Mouse (Mus musculus) left cerebral cortex, postnatal 10 days (tissue): ENCODE measurements at regions not wholly inside any gene's neighbourhood (a gene's known extent, or its start where the extent isn't known, plus 50 kb on each side); places are given as distances from the start of the nearest gene placed in this dataset.

Experiments used
- DNase-seq, 2 experiments: peaks; one replicate each; pipeline ENCODE4 v3.0.0; 2021 to 2022; ENCODE audit warnings: low spot score in 2 of 2, mixed read lengths in 1 of 2; ENCODE audit errors: extremely low spot score in 1 of 2
- intact Hi-C: fragments of 180-260 bp; cut with DNase I; formaldehyde crosslinking; loops from one replicate; pipeline ENCODE4 v1.15.1; 2025

DNA sequence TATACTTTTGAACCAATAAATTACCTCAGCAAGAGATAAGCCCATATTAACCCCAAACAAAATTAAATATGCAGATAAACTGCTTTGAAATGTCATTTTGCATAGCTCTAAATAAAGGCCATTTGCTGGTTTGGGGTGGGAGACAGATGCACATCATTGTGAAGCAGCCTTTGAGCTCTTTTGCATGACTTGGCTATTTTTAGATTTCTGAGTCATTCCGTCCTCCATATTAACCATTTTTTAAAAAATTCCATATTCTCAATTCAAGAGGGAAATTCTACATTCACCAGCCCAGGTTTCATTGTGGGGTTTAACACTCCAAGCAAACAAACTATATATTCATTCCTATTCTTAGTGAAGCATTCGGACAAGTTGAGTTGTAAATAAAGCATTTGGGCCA, 177.6 kb upstream of the Pde3a start:
- intact Hi-C loops, result no loop called here
- no peak for DNase-seq

DNA sequence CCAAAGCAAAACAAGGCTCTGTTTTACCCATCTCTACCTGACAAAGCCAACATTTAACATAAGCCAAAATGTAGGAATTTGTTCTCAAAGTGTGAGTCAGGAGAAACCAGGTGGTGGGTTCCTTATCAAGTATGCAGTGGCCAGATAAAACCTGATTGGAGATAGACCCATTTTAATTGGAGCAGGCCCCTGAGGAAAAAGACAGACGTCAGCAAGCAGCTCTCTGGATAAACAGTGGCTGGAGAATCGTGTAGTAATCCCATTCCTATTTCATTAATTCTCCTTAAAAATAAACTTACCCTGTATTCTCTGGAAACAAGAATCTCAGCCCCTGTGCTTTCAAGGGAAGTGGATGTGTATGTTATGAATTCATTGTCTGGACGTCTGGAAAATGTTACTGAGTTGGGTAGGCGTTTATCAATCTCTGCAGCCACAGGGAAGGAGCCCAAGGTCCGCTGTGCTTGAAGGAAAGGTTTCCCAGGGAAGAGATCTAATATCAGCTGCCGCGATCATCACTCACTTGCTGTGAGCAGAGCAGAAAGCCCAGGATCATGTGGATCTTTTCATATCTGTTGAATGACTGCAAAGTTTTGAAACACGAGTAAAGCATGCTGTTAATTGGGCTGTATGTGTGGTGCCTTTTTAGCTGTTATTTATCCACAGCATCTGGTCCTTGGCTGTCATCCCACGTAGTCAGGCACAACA, 157.8 kb upstream of the Pde3a start:
- DNase-seq, result no peak
- intact Hi-C loops, result no loop called here

- DNase-seq, result no peak
- intact Hi-C loops, result no loop called here
Measured at GRCm38 (mm10) chr6:141091781-141092140, 157.3 kb upstream of the Pde3a start.

- intact Hi-C loops, result no loop called here
- no peak for DNase-seq
Measured at GRCm38 (mm10) chr6:141097338-141098122, 151.5 kb upstream of the Pde3a start.

- intact Hi-C loops, result no loop called here
- DNase-seq, result no peak
Measured at GRCm38 (mm10) chr6:141118287-141118686, 130.8 kb upstream of the Pde3a start.

GRCm38 (mm10) chr6:141126614-141127396, 122.3 kb upstream of the Pde3a start:
- DNase-seq, result no peak
- intact Hi-C loops, result no loop called here

GRCm38 (mm10) chr6:141129596-141129995, 119.5 kb upstream of the Pde3a start:
- intact Hi-C loops, result no loop called here
- DNase-seq, result no peak

GRCm38 (mm10) chr6:141134176-141134575, 114.9 kb upstream of the Pde3a start:
- intact Hi-C loops, result no loop called here
- DNase-seq, result no peak

DNA sequence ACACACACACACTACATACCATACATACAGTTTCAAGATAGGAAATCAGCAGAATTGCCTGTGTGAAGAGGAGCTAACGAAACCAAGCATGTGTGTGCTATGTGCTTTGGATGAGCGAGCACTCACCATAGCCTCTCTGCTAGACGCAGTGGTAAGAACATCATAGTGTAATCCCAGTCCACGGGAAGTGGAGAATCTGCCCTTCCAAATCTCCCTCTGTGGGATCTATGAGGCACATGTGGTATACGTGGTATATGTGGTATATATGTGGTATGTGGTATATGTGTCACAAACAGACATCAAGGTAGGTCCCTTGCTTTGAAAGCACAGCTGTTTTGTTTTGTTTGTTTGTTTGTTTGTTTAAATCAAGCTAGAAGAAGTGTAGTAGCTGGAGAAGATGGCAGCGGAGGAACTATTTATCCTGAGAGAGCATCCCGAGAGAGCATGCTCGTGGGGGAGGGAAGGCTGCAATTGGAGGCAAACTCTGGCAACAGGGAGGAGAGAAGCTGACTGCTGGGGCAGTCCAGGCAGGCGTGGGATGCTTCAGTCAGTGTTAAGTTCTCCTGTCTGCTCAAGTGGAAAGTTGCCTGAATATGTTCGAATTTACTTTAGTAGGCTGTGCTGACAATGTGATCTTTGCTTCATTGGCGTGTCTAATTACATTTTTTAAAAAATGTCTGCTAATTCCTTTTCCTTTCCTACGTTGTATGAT, 112.2 kb upstream of the Pde3a start:
- intact Hi-C loops, result no loop called here
- no peak for DNase-seq

DNA sequence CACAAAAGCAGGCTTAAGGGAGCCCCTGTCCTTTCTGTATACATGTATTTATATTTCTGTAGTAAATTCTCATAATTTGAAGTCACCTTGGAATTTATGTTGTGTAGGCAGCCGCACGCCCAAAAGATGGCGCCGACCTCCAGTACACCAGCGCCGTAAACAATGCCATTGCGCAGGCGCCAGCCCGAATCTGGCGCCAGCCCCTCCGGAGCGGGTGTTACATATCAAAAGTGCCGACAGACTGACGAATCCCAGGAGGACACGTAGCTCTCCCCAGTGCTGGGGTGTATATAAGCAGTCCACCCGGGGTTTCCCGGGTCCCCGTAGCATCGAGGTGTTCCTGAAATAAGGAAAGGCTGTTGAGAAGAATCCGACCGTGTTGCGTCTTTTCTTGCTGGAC, 108.1 kb upstream of the Pde3a start:
- intact Hi-C loops, result no loop called here
- no peak for DNase-seq

- intact Hi-C loops, result no loop called here
- no peak for DNase-seq
Measured at GRCm38 (mm10) chr6:141148417-141149169, 100.5 kb upstream of the Pde3a start.

GRCm38 (mm10) chr6:141149170-141149917, 99.7 kb upstream of the Pde3a start:
- no peak for DNase-seq

DNA sequence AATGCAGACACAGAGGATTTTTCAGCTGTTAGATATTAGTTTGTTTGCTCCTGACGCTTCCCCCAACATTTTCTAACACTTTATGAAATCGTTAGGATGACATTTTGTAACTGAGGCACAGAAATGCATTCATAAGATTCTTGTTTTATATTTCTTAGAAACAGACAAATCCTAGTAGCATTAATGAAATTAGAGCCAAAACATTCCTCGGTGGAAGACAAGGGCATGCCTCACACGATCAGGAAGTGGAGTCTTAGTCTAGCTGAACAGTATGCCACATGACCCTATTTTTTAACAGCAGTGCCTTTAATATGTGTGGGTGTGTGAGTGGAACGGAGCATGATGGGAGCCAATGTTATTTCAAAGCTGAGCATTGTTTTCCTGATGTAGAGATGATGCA, 89.7 kb upstream of the Pde3a start:
- intact Hi-C loops, result no loop called here
- no peak for DNase-seq

More at GRCm38 (mm10) chr6:141149170-141149917, 99.7 kb upstream of the Pde3a start:
- intact Hi-C loops, result no loop called here

DNA sequence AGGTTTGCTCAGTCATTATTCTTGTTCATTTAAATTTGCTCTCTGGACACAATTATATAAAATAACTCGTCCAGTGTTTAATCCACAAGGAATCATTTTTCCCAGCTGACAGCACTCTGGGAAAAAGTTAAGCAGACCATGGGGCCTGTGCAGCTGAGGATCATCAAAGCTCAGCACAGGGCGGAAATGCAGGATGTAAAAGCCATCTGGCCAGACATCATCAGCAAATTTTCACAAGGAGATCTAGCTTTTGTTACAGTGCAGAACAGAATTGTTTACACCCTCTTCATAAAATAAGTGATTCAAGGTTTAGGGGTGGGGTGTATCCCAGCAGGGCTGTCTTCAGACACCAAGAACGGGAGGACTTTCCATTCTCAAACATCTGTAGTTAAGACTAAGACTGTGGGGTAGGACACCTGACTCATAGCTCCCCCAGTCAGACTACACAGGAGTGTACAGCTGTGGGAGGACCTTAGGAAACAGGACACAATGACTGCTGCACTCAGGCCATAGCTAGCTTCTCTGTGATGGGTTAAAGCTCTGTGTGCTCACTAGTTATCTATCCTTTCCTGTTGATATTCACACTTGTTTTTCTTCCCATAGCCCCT, 87.3 kb upstream of the Pde3a start:
- no peak for DNase-seq
- intact Hi-C loops, result no loop called here

DNA sequence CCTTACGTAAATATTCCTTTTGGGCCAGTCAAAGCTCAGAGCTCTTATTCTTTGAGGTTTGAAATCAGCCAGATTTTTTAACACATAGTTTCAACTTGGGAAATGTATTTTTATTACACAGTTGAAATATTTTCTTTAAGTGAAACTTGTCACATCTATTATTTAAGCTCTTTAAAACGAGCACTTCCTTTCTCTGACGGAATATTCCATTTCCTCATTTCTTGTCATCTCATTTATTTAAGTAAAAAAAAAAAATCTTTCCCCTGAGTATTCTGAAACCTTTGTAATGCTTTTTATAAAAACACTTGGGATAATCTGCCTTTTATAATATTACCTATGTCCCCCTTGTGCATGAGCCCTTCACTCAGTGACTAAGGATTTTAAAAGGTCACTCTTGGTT, 81.8 kb upstream of the Pde3a start:
- no peak for DNase-seq
- intact Hi-C loops, result no loop called here

- intact Hi-C loops, result no loop called here
- peak in 1 of 2 experiments; percentile 22 for DNase-seq
Measured at GRCm38 (mm10) chr6:141168356-141168755, 80.7 kb upstream of the Pde3a start.

DNA sequence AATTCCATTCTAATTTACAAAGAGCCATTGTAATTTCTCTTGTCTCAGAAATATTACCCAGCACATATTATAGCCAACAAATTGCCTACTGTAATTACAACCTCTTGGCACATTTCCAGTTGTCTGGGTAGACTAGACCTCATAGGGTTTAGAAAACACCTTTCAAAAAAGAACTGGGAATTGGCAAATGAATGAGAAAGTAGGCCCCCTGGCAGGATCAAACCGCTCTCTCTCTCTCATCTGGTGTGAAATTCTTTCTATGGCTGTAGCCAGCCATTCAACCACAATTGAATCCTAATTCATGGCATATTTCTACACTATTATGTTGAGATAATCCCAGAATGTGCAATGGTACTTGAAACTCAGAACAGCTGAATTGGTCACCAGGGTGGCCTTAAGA, 65.3 kb upstream of the Pde3a start:
- intact Hi-C loops, result no loop called here
- no peak for DNase-seq

DNA sequence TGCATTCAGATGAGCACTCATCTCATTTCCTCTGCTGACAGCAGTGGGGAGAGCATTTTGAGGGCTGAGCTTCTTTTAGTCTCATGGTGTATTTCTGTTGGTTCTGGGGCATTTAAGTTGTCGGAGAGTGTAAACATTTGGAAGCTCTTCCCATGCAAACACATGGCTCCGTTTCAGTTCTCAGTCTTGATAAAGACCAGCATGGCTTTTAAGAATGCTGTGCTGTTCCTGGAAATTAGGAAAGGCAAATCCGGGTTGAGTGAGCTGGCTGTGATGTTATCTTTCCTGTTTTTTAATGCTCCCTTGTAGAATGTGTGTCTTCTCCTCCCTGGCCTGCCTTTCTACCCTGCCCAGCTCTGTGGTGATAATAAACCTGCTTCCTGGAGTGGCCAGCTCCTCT, 61.0 kb upstream of the Pde3a start:
- intact Hi-C loops, result no loop called here
- DNase-seq, result no peak
